In the genomic region with DNA sequence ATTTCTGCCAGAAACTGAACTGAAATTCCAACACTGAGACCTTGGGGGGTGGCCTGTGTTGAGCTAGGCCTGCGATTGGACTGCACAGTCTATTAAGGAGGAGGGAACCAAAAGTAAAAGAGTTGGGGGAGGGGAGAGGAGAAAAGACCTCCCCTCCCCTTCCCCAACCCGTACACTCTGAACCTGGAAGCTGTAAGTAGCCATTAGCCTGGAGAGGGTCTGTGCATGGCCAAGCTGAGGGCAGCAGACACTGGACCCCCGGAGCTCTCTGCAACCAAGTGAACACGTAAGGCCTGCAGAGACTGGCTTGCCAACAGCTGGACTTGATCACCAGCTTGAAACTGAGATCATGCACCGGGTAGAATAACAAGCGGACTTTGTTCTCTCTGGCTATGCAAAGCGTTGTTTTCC, we compare ENCODE assay signal across 8 mouse cellular contexts. TPM values are rescaled to one million over a fixed set of nuclear protein-coding genes. Genes with fewer than 3 reads are reported as not detected.
DNase-seq lines count a peak whose midpoint lies in the region; ATAC-seq lines count a peak whose summit lies in the region.

Olfml1 (plus strand) TSS at position 186 of the 411 bp plus-strand sequence.

- H3K9ac ChIP-seq in neural tube, embryonic 11.5 days (ENCODE audit: low read length) = no peak within 1 kb of the TSS

- peaks cover 12% of the 10 kb centered on the region for H3K36me3 ChIP-seq in embryonic facial prominence, embryonic 10.5 days (replicated peaks)
- no peaks in the 10 kb centered on the region for H3K36me3 ChIP-seq in neural tube, embryonic 11.5 days (ENCODE audit: control insufficient read depth, insufficient read depth, low read length)

- no peaks in the 10 kb centered on the region for H3K9me3 ChIP-seq in embryonic facial prominence, embryonic 10.5 days
- no peaks in the 10 kb centered on the region for H3K9me3 ChIP-seq in neural tube, embryonic 11.5 days (ENCODE audit: control insufficient read depth, low read length)

- ATAC-seq in neural tube, embryonic 11.5 days (ENCODE audit: insufficient read depth, low FRiP score, low TSS enrichment) = no peak
- ATAC-seq in erythroblast, adult 5-6 weeks (replicated peaks; ENCODE audit: low FRiP score, poor library complexity, severe bottlenecking) = no peak

- intact Hi-C loops in left cerebral cortex, postnatal 36 days (cut with DNase I) = no loop called here

- H3K4me1 ChIP-seq in embryonic facial prominence, embryonic 10.5 days = peaks cover 35% of the 10 kb centered on the region
- H3K4me1 ChIP-seq in neural tube, embryonic 11.5 days (ENCODE audit: control insufficient read depth, insufficient read depth, low read length) = no peaks in the 10 kb centered on the region

- H3K27ac ChIP-seq in embryonic facial prominence, embryonic 10.5 days (replicated peaks) = peak within 1 kb of the TSS; percentile 89
- no peak within 1 kb of the TSS for H3K27ac ChIP-seq in neural tube, embryonic 11.5 days (ENCODE audit: low read depth, low read length)

- peak within 1 kb of the TSS; percentile 19 for H3K4me2 ChIP-seq in neural tube, embryonic 11.5 days (ENCODE audit: low read depth)

- peak within 1 kb of the TSS; percentile 56 for H3K4me3 ChIP-seq in embryonic facial prominence, embryonic 10.5 days
- peak within 1 kb of the TSS; percentile 10; the same call in 1 of the 2 replicates for H3K4me3 ChIP-seq in neural tube, embryonic 11.5 days (ENCODE audit: low read depth, low read length)

- no peaks in the 10 kb centered on the region for H3K27me3 ChIP-seq in embryonic facial prominence, embryonic 10.5 days (replicated peaks; ENCODE audit: low read depth, poor library complexity, severe bottlenecking)
- H3K27me3 ChIP-seq in neural tube, embryonic 11.5 days (ENCODE audit: control insufficient read depth, insufficient read depth, low read length) = no peaks in the 10 kb centered on the region

- 23% methylated on average over 7 of the region's 7 CpGs for WGBS in embryonic facial prominence, embryonic 10.5 days
- WGBS in neural tube, embryonic 11.5 days = 56% methylated on average over 7 of the region's 7 CpGs

- peak; percentile 46 for DNase-seq in R1 (ENCODE audit: low read depth, low spot score)
- DNase-seq in embryonic facial prominence, embryonic 10.5 days (ENCODE audit: low spot score) = peak; percentile 85
- peak; percentile 39 for DNase-seq in heart, adult 8-10 months (ENCODE audit: low spot score)
- DNase-seq in kidney, adult 8-10 months = peak; percentile 42 to 50
- peak; percentile 4 to 7 for DNase-seq in left cerebral cortex, postnatal 36 days (ENCODE audit: low spot score in 2 of 2)
- DNase-seq in neural tube, embryonic 11.5 days (ENCODE audit: low spot score) = peak; percentile 60
- DNase-seq in cerebellum, postnatal 4 days (ENCODE audit: low spot score in 2 of 2) = no peak

RNA-seq across cellular contexts. Expression of gene Olfml1, which starts in this region (rescaled TPM):
- 11.7 and 12.3 TPM in 2 replicates for polyA plus RNA-seq in embryonic facial prominence, embryonic 10.5 days (2016; fragmentation: Nextera tagmentation; extraction: Ambion mirVana)
- 1 to 10 TPM; 2.7 to 5.3 (median 4.5) TPM for total RNA-seq in heart, adult 8-10 months (2022)
- total RNA-seq in left cerebral cortex, postnatal 36 days (2021) = 10 to 100 TPM in 1 of 2 experiments, 1 to 10 TPM in 1; 9.2 to 11.2 TPM
- 8.5 and 8.6 TPM in 2 replicates for polyA plus RNA-seq in neural tube, embryonic 11.5 days (2014; fragmentation: Nextera tagmentation; extraction: Ambion mirVana)
- total RNA-seq in erythroblast, adult 5-6 weeks (2015; ENCODE audit: low replicate concordance) = not detected in 2 replicates
- total RNA-seq in erythroblast, adult 5-6 weeks (2017; ENCODE audit: low replicate concordance) = not detected in 2 replicates

Comparison
In these comparisons a context has a peak if more than half of its experiments do, and no peak if none do; other contexts are left out.
1. DNase-seq: peak in R1 (single experiment), embryonic facial prominence, embryonic 10.5 days (single experiment), heart, adult 8-10 months (single experiment), kidney, adult 8-10 months (2 of 2), left cerebral cortex, postnatal 36 days (2 of 2) and neural tube, embryonic 11.5 days (single experiment); none in cerebellum, postnatal 4 days (0 of 2).